Mouse (Mus musculus) urinary bladder, postnatal 36 days (tissue): Measurements from ENCODE around the gene Dscam.

Experiments used
- DNase-seq, 2 experiments: peaks; one replicate each; pipeline ENCODE4 v3.0.0; 2022; ENCODE audit warnings: low spot score in 2 of 2, mixed read lengths in 1 of 2

The Dscam gene

GRCm38 (mm10) chr16:96943648-96944047 lies 226.9 kb downstream of the Dscam start:
- DNase-seq: no peak

- no peak for DNase-seq
Measured at GRCm38 (mm10) chr16:96934795-96935194, 235.8 kb downstream of the Dscam start.

GRCm38 (mm10) chr16:96932211-96932610 lies 238.3 kb downstream of the Dscam start:
- DNase-seq: no peak

GRCm38 (mm10) chr16:96931771-96932170 lies 238.8 kb downstream of the Dscam start:
- no peak for DNase-seq

GRCm38 (mm10) chr16:96928011-96928410 lies 242.5 kb downstream of the Dscam start:
- DNase-seq: no peak

- no peak for DNase-seq
Measured at GRCm38 (mm10) chr16:96927408-96927807, 243.1 kb downstream of the Dscam start.

- DNase-seq: no peak
Measured at GRCm38 (mm10) chr16:96926977-96927376, 243.6 kb downstream of the Dscam start.

GRCm38 (mm10) chr16:96923941-96924340 lies 246.6 kb downstream of the Dscam start:
- DNase-seq: no peak

- no peak for DNase-seq
Measured at GRCm38 (mm10) chr16:96914495-96914894, 256.1 kb downstream of the Dscam start.

GRCm38 (mm10) chr16:96912836-96913235 lies 257.7 kb downstream of the Dscam start:
- no peak for DNase-seq

- DNase-seq: no peak
Measured at GRCm38 (mm10) chr16:96912103-96912502, 258.4 kb downstream of the Dscam start.

- DNase-seq: no peak
Measured at GRCm38 (mm10) chr16:96910405-96911164, 260.0 kb downstream of the Dscam start.

GRCm38 (mm10) chr16:96907818-96908217 lies 262.7 kb downstream of the Dscam start:
- no peak for DNase-seq

GRCm38 (mm10) chr16:96907081-96907480 lies 263.5 kb downstream of the Dscam start:
- no peak for DNase-seq

- DNase-seq: no peak
Measured at GRCm38 (mm10) chr16:96906630-96907029, 263.9 kb downstream of the Dscam start.

- DNase-seq: no peak
Measured at GRCm38 (mm10) chr16:96904761-96905160, 265.8 kb downstream of the Dscam start.

GRCm38 (mm10) chr16:96904359-96904758 lies 266.2 kb downstream of the Dscam start:
- DNase-seq: no peak

- no peak for DNase-seq
Measured at GRCm38 (mm10) chr16:96902596-96902995, 268.0 kb downstream of the Dscam start.

- no peak for DNase-seq
Measured at GRCm38 (mm10) chr16:96901234-96902014, 269.1 kb downstream of the Dscam start.

- no peak for DNase-seq
Measured at GRCm38 (mm10) chr16:96899329-96899728, 271.2 kb downstream of the Dscam start.

GRCm38 (mm10) chr16:96896510-96897133 lies 273.9 kb downstream of the Dscam start:
- peak in 1 of 2 experiments; percentile 4 for DNase-seq

GRCm38 (mm10) chr16:96888036-96888435 lies 282.5 kb downstream of the Dscam start:
- DNase-seq: no peak

GRCm38 (mm10) chr16:96885817-96886216 lies 284.7 kb downstream of the Dscam start:
- DNase-seq: no peak
